18 mouse cellular contexts compared by ENCODE assay signal in the genomic region with DNA sequence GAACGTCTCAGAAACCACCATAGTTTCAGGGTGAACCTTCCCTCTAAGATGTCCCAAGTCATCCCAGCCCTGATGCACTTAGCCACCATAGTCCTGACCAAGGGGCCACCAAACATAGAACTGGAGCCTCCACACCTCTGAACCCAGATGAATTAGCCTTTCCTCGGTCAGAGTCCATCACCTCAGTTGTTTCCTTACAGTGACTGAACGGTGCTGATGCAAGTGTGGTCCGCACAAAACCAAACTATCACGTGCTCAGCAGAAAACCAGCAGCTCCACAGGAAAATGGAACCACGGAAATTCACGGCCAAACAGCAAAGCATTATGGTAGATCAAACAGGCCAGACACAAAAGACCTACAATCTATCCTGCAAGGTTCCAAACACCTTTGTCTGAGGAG. TPM values are rescaled to one million over a fixed set of nuclear protein-coding genes. Genes with fewer than 3 reads are reported as not detected.
DNase-seq lines count a peak whose midpoint lies in the region; TF ChIP-seq lines count a peak whose summit lies in the region.
"Had no signal": no experiment of that assay in that cellular context is flagged by ENCODE, and none has a peak within 500 bp of the region (broad histone marks: within the 10 kb centered on the region; RNA-seq: fewer than 3 reads in every experiment).

No protein-coding gene starts in this region.

- TF ChIP-seq POLR2A in embryonic fibroblast, embryonic 13.5 days (IDR thresholded peaks at IDR 0.05; ENCODE audit: low read depth, low read length) = no peak

- peak overlapping the region; percentile 65; the same call in 1 of the 2 replicates for H3K27ac ChIP-seq in embryonic fibroblast, embryonic 13.5 days (ENCODE audit: insufficient read depth, low read length)
- H3K27ac ChIP-seq in macrophage = 0 out of 2 replicates have a peak overlapping the region, but pooled peaks have one; percentile 32
- H3K27ac ChIP-seq: embryonic facial prominence, embryonic 15.5 days; forebrain, embryonic 15.5 days; heart, embryonic 15.5 days; hindbrain, embryonic 15.5 days had no signal

- DNase-seq in 416B (ENCODE audit: low read depth) = peak; percentile 57
- peak; percentile 25 for DNase-seq in CD4-positive, CD25-positive, alpha-beta regulatory T cell, adult 2 months (ENCODE audit: low read depth, low spot score)
- no peak for DNase-seq in thymus, postnatal 25 days
- no peak for DNase-seq in thymus, postnatal 10 days (ENCODE audit: low spot score in 2 of 2)
- DNase-seq in c-Kit-positive CD71-positive TER-119-positive erythroid progenitor cells, embryonic 14.5 days (ENCODE audit: low spot score) = no peak
- no peak for DNase-seq in lung, postnatal 36 days
- DNase-seq: adrenal gland, postnatal 10 days; cerebellum, adult 18-20 months; cerebellum, postnatal 10 days; gastrocnemius, postnatal 36 days; heart, postnatal 14 days; kidney, adult 11 months had no signal

- no peaks in the 10 kb centered on the region for H3K79me2 ChIP-seq in macrophage (ENCODE audit: inconsistent target)

- no peak for TF ChIP-seq CTCF in embryonic fibroblast, embryonic 13.5 days (IDR thresholded peaks at IDR 0.05; ENCODE audit: borderline replicate concordance, insufficient read depth, low read length)

- peaks cover 1% of the 10 kb centered on the region; the same call in 1 of the 2 replicates for H3K36me3 ChIP-seq in macrophage (ENCODE audit: inconsistent target)
- H3K36me3 ChIP-seq: forebrain, embryonic 15.5 days; hindbrain, embryonic 15.5 days had no signal

- H3K4me1 ChIP-seq in embryonic fibroblast, embryonic 13.5 days (ENCODE audit: control insufficient read depth, insufficient read depth, low read length) = peaks cover 4% of the 10 kb centered on the region; the same call in 1 of the 2 replicates

- WGBS in macrophage (ENCODE audit: missing documents) = 48% methylated on average over 6 of the region's 7 CpGs

- no peak overlapping the region for H3K4me3 ChIP-seq in embryonic fibroblast, embryonic 13.5 days (ENCODE audit: insufficient read depth, low read length)
- no peak overlapping the region for H3K4me3 ChIP-seq in macrophage (ENCODE audit: inconsistent target)
- H3K4me3 ChIP-seq: embryonic facial prominence, embryonic 15.5 days; forebrain, embryonic 15.5 days; heart, embryonic 15.5 days; hindbrain, embryonic 15.5 days had no signal

RNA-seq across cellular contexts. Expression of a gene that starts 15.6 kb away (rescaled TPM):
- 26.8 and 29.9 TPM in 2 replicates for polyA plus RNA-seq in embryonic fibroblast, embryonic 13.5 days (2011; ENCODE audit: insufficient read length, low read depth, missing spikeins)
- 100 to 1,000 TPM in 6 of 26 experiments, 10 to 100 TPM in 20; 15.9 to 115 (median 61.6) TPM for total RNA-seq in macrophage (2018; cell fraction: chromatin; rRNA removed)
- total RNA-seq in macrophage (2018; cell fraction: cytosol; rRNA removed) = 10 to 100 TPM; 16.7 to 30.1 (median 25.4) TPM
- 10 to 100 TPM; 14.0 to 79.9 (median 34.7) TPM for total RNA-seq in macrophage (2018; cell fraction: nucleus; rRNA removed)
- 16.2 to 24.3 TPM (median 22.7 TPM) in 3 replicates for polyA plus RNA-seq in macrophage (2018)

Comparison
In these comparisons a context has a peak if more than half of its experiments do, and no peak if none do; other contexts are left out.
1. DNase-seq: peak in 416B (single experiment) and CD4-positive, CD25-positive, alpha-beta regulatory T cell, adult 2 months (single experiment); none in thymus, postnatal 25 days (single experiment), thymus, postnatal 10 days (0 of 2), c-Kit-positive CD71-positive TER-119-positive erythroid progenitor cells, embryonic 14.5 days (single experiment) and lung, postnatal 36 days (single experiment).